Mouse (Mus musculus) bone marrow, adult 2 months (tissue): Measurements from ENCODE around the gene Hist2h3c1. TPM values are rescaled to one million over a fixed set of nuclear protein-coding genes. Genes with fewer than 3 reads are reported as not detected.

Experiments
- H3K27ac ChIP-seq: fragments of 200-500 bp; 2 replicates; pipeline ENCODE4 v1.5.1; 2012; ENCODE audit warnings: low read depth, mild to moderate bottlenecking, control low read depth, inconsistent platforms, low read length; ENCODE audit not compliant: control insufficient read depth, poor library complexity, insufficient read depth
- H3K4me1 ChIP-seq: fragments of 200-500 bp; 2 replicates; pipeline ENCODE4 v1.6.1; 2011; ENCODE audit warnings: low read length; ENCODE audit not compliant: control insufficient read depth, insufficient read depth
- H3K4me3 ChIP-seq: fragments of 200-500 bp; replicated peaks from 2 replicates; pipeline ENCODE3; 2011; ENCODE audit warnings: mild to moderate bottlenecking, low read depth, low read length, control low read depth; ENCODE audit not compliant: control insufficient read depth
- CTCF ChIP-seq: fragments of 200-500 bp; IDR thresholded peaks from 2 replicates; pipeline ENCODE4 v1.5.1; 2011; ENCODE audit warnings: low read length, control low read depth; ENCODE audit not compliant: control insufficient read depth, insufficient read depth
- POLR2A ChIP-seq: fragments of 200-500 bp; IDR thresholded peaks from 2 replicates; pipeline ENCODE4 v1.6.1; 2011; ENCODE audit warnings: low read depth, mild to moderate bottlenecking, control low read depth, low read length, borderline replicate concordance; ENCODE audit not compliant: control insufficient read depth
- WGBS: fragments of 180-500 bp; shearing (Covaris S2); methylation state at CpG from one replicate; pipeline ENCODE4 v1.1.7; 2018; 5-methylcytosine and 5-hydroxymethylcytosine counted together
- polyA plus RNA-seq: library from polyadenylated mRNA; stranded (reverse); fragments of >200 nt; gene quantifications from 2 replicates; pipeline ENCODE4 v1.2.4, GENCODE M21; 2011; ENCODE audit warnings: low replicate concordance; ENCODE audit not compliant: missing spikeins, insufficient read depth, insufficient read length

Hist2h3c1 gene
- polyA plus RNA-seq, 1 experiment, result not detected

DNA sequence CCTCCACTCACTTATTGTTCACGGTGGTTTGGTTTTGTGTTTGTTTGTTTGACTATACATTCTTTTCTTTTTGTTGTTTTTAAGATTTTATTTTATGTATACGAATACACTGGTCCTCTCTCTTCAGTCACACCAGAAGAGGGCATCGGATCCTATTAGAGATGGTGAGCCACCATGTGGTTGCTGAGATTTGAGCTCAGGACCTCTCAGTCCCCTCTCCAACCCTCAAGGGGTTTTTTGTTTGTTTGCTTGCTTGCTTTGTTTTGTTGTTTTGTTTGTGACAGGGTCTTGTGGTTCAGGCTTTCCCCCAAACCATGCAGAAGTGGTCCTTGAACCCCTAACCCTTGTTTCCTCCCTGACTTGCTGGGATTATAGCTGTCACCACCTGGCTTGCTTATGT is 15.1 kb downstream of the Hist2h3c1 start:
- whole genome bisulfite sequencing, result 49% methylated on average over 3 of the region's 3 CpGs
- no peaks in the 10 kb centered on the region; the same call in 1 of the 2 replicates for H3K4me1 ChIP-seq

DNA sequence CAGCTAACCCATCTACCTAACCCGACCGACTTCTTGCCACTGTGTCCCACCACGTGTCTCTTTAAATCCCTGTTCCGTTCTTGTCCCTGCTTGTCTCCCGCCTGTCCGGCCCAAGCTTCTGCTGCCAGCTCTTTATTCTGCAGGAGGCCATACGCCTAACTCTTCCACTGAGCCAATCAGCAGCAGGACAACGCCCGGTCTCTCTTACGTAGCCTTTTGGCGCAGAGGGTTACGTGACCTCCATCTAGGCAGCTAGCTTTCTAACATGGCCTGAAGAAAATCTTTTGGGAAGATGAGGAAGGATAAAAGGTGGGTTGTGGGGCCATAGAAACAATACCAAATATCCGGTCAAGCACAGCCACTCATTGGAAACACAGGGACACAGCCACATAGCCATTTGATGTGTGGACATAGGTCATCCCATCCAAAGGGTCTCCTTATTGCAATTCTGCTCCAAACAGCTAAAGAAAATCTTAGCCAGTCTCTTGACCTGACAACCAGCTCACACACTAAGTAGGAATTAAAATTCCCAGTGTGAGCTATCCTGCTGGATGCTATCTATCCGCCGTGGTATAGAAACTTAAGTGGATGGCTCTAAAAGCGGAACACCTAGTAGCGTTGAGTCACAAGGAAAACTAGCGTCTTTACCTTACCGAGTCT is 15.9 kb downstream of the Hist2h3c1 start:
- H3K4me1 ChIP-seq, result no peaks in the 10 kb centered on the region; the same call in 1 of the 2 replicates
- H3K27ac ChIP-seq, result peak overlapping the region; percentile 98
- TF ChIP-seq POLR2A, result peak; percentile 56
- no peak; the same call in 1 of the 2 replicates for TF ChIP-seq CTCF
- peak overlapping the region; percentile 74 for H3K4me3 ChIP-seq
- WGBS, result under 1% methylated on average over 19 of the region's 19 CpGs

More for the DNA sequence above, 15.1 kb downstream of the Hist2h3c1 start:
- no peak for TF ChIP-seq POLR2A
- no peak for TF ChIP-seq CTCF
- Histone ChIP-seq H3K27ac (peak overlapping the region; percentile 98), H3K4me3 (peak overlapping the region; percentile 38)

DNA sequence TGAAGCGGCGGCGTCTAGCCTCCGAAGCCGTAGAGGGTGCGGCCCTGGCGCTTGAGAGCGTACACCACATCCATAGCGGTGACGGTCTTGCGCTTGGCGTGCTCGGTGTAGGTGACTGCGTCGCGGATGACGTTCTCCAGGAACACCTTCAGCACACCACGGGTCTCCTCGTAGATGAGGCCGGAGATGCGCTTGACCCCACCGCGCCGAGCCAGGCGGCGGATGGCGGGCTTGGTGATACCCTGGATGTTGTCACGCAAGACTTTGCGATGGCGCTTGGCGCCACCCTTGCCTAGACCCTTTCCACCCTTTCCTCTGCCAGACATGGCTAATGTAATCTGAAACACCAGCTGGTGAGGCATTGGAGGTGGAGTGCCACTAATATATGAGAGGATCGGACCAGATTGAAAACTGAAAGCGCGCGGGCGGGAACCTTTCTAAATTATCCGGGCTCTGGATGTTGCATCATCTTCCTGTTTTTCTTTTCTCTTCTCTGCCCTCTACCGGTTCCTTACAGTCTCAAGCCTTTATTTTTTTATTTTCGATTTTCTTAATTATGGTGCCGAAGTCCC is 16.6 kb downstream of the Hist2h3c1 start, which contains the start of gene Hist2h4:
Gene Hist2h4, minus strand, starts transcription at position 333 of the 572 bp plus-strand sequence.
- TF ChIP-seq POLR2A, result peak; percentile 100
- TF ChIP-seq CTCF, result peak; percentile 26; the same call in 1 of the 2 replicates
- under 1% methylated on average over 40 of the region's 40 CpGs for WGBS
- Histone ChIP-seq H3K4me3 (peak within 1 kb of the TSS; percentile 74), H3K27ac (peak within 1 kb of the TSS; percentile 98), H3K4me1 (no peaks in the 10 kb centered on the region; the same call in 1 of the 2 replicates)

DNA sequence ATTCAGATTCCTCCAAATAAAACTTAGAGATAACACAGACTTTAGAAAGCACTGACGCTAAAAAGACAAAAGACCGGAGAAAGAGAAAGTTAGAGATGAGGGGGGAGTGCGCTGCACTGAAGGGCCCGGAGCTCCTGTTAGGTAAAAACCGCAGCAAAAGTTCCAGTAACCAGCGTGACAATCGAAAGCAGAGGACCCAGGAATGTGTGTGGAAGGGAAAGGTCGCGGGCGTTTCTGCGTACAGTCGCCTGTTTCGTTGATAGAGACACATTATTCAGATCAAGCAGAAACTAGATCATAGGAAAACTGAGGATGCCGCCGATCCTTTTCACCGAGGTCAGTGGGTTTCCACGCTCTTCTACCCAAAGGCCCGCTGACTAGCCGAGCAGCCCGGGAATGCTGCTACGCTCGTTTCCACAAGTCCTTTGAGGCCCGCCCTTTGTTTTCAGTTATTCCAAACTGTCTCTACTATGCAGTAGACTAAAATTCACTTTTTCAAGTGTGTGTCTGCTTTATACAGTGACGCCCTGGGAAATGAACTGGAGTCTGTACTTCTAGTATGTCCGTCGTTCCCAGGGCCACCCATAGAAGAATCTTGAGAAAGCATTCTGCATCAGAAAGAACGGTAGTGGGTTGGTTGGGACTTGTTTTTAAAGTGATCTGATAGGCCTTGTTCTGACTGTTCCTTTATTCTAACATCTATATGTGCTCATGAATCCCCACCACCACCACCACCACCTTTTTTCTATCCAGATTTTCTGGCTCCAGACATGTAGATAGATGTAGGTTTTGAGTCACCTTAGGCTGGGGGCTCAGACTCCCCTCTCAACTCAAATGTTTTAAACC is 17.3 kb downstream of the Hist2h3c1 start:
- no peaks in the 10 kb centered on the region; the same call in 1 of the 2 replicates for H3K4me1 ChIP-seq
- under 1% methylated on average over 27 of the region's 27 CpGs for WGBS
- peak overlapping the region; percentile 97 for H3K27ac ChIP-seq
- peak overlapping the region; percentile 57 for H3K4me3 ChIP-seq
- no peak for TF ChIP-seq POLR2A
- TF ChIP-seq CTCF, result no peak

DNA sequence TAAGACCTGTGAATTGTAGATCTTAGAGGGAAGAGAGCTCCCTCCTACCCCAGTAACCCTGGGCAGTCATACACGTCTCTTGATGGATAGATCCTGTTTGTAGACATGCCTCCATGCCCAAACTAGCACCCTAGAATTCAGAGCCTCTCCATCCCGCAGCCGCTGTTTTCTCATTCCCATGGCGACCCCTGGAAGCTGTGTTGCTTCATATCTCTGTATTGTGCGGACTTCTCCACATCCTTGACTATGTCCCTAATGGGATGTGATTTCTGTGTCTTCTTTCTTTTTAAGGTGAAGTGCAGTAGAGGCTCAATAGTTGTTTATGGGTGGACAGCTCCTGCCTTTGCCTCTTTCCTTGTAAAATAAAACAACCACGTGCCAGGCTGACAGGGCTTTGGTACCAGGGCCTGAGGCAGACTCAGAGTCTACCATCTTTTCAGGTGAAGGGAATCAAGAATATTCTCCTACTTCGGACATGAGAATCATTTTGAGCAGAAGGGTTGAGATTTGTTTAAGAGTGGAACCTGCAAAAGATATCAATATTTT is 18.0 kb downstream of the Hist2h3c1 start:
- Histone ChIP-seq H3K4me1 (no peaks in the 10 kb centered on the region; the same call in 1 of the 2 replicates), H3K4me3 (peak overlapping the region; percentile 26)
- 53% methylated on average over 7 of the region's 7 CpGs for WGBS

DNA sequence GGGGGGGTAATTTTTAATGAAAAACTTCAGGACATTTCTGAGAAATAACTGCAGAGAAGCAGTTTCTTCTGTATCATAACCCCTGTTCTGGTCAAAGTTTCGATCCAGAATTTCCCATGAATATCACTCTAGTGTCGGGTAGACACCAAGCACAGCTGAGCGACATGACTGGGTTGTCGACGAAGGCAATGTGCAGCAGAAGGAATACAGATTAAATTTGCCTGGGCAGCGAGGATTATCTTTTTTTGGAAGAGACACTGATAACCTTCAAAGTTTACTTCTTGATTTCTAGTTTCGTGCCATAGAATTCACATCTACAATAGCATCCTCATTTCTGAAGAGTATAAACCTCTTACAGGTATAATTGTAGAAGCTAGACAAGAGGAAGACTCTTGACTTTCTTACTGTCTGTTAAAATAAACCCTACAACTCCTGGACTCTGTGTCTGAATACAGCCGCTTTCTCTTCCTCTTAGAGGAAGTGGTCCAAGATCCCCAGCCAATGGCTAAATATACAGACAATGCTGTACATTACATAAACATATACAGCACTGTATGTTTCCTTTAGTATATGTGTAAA is 19.7 kb downstream of the Hist2h3c1 start:
- H3K27ac ChIP-seq, result no peak overlapping the region
- no peaks in the 10 kb centered on the region; the same call in 1 of the 2 replicates for H3K4me1 ChIP-seq
- H3K4me3 ChIP-seq, result no peak overlapping the region
- TF ChIP-seq CTCF (no peak), POLR2A (no peak)
- WGBS, result 59% methylated on average over 8 of the region's 8 CpGs

More for the DNA sequence above, 18.0 kb downstream of the Hist2h3c1 start:
- peak overlapping the region; percentile 97; the same call in 1 of the 2 replicates for H3K27ac ChIP-seq
- no peak for TF ChIP-seq POLR2A
- no peak for TF ChIP-seq CTCF

DNA sequence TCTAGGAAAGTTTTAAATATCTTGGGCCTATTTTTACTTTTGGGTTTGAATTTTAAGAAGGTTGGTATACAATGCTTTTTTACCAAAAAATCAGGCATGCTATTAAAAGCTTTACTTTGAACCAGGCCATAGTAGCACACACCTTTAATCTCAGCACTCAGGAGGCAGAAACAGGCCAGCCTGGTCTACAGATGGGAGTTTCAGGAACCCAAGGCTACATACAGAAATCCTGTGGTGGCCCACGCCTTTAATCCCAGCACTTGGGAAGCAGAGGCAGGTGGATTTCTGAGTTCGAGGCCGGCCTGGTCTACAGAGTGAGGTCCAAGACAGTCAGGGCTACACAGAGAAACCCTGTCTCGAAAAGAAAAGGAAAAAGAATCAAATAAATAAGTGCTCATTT is 21.1 kb downstream of the Hist2h3c1 start:
- WGBS, result 71% methylated on average over 4 of the region's 4 CpGs
- Histone ChIP-seq H3K27ac (peak overlapping the region; percentile 59), H3K4me1 (no peaks in the 10 kb centered on the region; the same call in 1 of the 2 replicates), H3K4me3 (no peak overlapping the region)
- TF ChIP-seq CTCF, result no peak
